Mouse (Mus musculus) CH12.LX (cell line): ENCODE measurements around the gene Eme2.
"Not testable (repeated sequence)": the region's sequence is repeated elsewhere in the genome, so short reads cannot be mapped to it uniquely, and the experiment has no call there.

ENCODE experiments used
- CTCF ChIP-seq, 2 experiments: IDR thresholded peaks in 1 of 2; conservative IDR thresholded peaks in 1 of 2; 2 replicates each; pipeline ENCODE4 v1.5.1; 2011 to 2012; ENCODE audit warnings: low read depth in 2 of 2, low read length in 2 of 2, improper control_type of control experiment in 1 of 2, inconsistent platforms in 1 of 2, mild to moderate bottlenecking in 1 of 2, moderate library complexity in 1 of 2
- JUND ChIP-seq: conservative IDR thresholded peaks from 2 replicates; pipeline ENCODE4 v1.6.1; 2011; ENCODE audit warnings: low read depth, low read length, improper control_type of control experiment
- MAZ ChIP-seq: IDR thresholded peaks from 2 replicates; pipeline ENCODE4 v1.6.1; 2012; ENCODE audit warnings: low read depth, mild to moderate bottlenecking, inconsistent platforms, low read length, improper control_type of control experiment, moderate library complexity
- POLR2A ChIP-seq: IDR thresholded peaks from 2 replicates; pipeline ENCODE4 v1.6.1; 2011; ENCODE audit warnings: low read depth, mild to moderate bottlenecking, improper control_type of control experiment, low read length
- RCOR1 ChIP-seq: conservative IDR thresholded peaks from 2 replicates; pipeline ENCODE4 v1.6.1; 2012; ENCODE audit warnings: low read depth, mild to moderate bottlenecking, inconsistent platforms, low read length, improper control_type of control experiment
- TCF12 ChIP-seq: IDR thresholded peaks from 2 replicates; pipeline ENCODE4 v1.6.1; 2014; ENCODE audit warnings: low read depth, mild to moderate bottlenecking, inconsistent platforms, low read length, improper control_type of control experiment
- USF1 ChIP-seq: IDR thresholded peaks from 2 replicates; pipeline ENCODE4 v1.6.1; 2014; ENCODE audit warnings: low read depth, mild to moderate bottlenecking, inconsistent platforms, low read length, improper control_type of control experiment
- ZC3H11A ChIP-seq: IDR thresholded peaks from 2 replicates; pipeline ENCODE4 v1.6.1; 2012; ENCODE audit warnings: low read depth, mild to moderate bottlenecking, inconsistent platforms, low read length, improper control_type of control experiment
- ZNF384 ChIP-seq: IDR thresholded peaks from 2 replicates; pipeline ENCODE4 v1.6.1; 2012; ENCODE audit warnings: low read depth, low read length, improper control_type of control experiment, inconsistent platforms

DNA sequence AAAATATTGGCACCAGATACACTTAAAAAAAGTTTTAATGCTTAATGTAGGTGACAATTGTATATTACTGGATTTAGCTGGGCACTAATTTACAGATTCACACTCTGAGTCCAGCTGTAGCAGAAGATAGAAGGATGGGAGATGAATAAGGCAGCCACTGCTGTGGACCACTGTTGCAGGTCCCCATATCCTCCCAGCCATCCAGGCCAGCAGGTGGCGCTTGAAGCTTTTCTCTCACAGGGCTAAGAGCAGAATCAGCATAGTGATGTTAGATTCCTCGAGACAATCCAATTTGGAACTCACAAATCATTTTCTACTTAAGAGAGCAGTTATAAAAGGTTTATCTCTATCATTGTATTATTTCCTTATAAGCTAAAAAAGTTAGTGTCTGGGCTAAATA is 47.6 kb upstream of the Eme2 start:
- TF ChIP-seq POLR2A, TCF12, USF1, ZNF384, JUND, ZC3H11A, RCOR1, MAZ: not testable (repeated sequence)
- TF ChIP-seq CTCF (conservative IDR thresholded peaks at IDR 0.05 in 1 of 2, IDR thresholded peaks at IDR 0.05 in 1 of 2; ENCODE audit: low read depth in 2 of 2, low read length in 2 of 2) = peak; percentile 27 to 60; a peak in 3 of 4 replicates
